Mouse (Mus musculus): Measurements from ENCODE around the gene Mpig6b. TPM values are rescaled to one million over a fixed set of nuclear protein-coding genes. Genes with fewer than 3 reads are reported as not detected.
A peak's percentile ranks its signal among the peaks of the same experiment; 100 is the strongest.

The Mpig6b gene
- polyA plus RNA-seq, 1 experiment from 2014 or later = 0.46 TPM

DNA sequence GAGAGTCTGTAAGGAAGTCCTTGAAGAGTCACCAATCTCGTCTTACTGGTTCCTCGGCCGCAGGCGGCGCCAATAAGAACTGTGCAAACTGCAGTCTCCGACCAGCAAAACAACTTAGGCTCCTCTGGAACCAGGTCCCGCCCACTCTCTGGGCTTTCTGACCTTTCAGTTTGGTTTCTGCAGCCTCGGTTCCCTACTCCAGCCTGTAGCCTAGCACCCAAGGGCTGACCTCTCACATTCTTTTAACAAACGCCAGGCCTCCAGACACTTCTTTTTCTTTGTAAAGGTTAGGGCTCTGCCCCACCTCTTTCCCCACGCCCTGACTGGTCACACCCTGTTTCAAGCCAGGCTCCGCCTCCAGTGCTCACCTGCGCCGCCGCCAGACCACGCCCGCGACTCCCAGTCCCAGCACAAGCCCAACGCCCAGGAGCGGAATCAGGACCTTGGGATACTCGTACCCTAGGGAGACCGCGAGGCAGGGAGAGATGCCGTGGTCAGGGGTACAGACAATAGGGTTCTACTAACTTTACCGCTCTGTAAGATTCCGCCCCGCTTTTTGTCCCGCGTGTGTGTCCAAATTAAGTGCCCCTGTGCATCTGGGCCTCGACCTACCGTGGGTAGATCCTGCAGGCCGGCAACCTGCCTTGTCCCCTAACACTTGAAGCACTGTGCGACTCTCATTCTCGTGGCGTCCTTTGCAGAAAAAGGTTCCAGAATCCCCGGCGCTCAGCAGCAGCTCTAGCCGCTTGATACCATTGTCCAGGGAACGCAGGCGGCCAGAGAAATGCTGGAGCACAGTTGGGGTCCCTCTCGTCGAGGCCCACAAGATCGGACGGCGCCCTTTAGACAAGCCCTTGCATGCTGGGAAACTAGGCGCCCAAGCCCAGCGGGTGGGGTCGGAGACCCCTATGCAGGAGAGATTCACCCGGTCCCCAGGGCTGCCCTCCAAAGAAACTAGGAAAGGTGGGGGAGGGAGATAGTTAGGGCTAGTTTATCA, 735 bp downstream of the Mpig6b start, which contains the start of gene Ly6g6c:
Gene Ly6g6c, plus strand, starts transcription at position 438 of the 997 bp plus-strand sequence.
- H3K9me3 ChIP-seq (ENCODE audit: control insufficient read depth, low read length) = no peaks in the 10 kb centered on the region
- H3K9ac ChIP-seq (ENCODE audit: low read depth, low read length) = peak within 1 kb of the TSS; percentile 50; the same call in 1 of the 2 replicates
- H3K4me3 ChIP-seq (ENCODE audit: low read length) = peak within 1 kb of the TSS; percentile 35
- WGBS = 1% methylated on average over 48 of the region's 48 CpGs
- H3K27ac ChIP-seq (ENCODE audit: low read depth, low read length) = peak within 1 kb of the TSS; percentile 15; the same call in 1 of the 2 replicates
- peaks cover 32% of the 10 kb centered on the region for H3K4me1 ChIP-seq (ENCODE audit: control insufficient read depth, insufficient read depth, low read length)
- peak; percentile 61 for ATAC-seq (ENCODE audit: low FRiP score, low TSS enrichment)
- H3K4me2 ChIP-seq (replicated peaks; ENCODE audit: low read depth, low read length) = peak within 1 kb of the TSS; percentile 71
- peaks cover 31% of the 10 kb centered on the region for H3K36me3 ChIP-seq (ENCODE audit: control insufficient read depth, insufficient read depth, low read length)
- no peaks in the 10 kb centered on the region; the same call in 1 of the 2 replicates for H3K27me3 ChIP-seq (ENCODE audit: control insufficient read depth, insufficient read depth, low read length)

DNA sequence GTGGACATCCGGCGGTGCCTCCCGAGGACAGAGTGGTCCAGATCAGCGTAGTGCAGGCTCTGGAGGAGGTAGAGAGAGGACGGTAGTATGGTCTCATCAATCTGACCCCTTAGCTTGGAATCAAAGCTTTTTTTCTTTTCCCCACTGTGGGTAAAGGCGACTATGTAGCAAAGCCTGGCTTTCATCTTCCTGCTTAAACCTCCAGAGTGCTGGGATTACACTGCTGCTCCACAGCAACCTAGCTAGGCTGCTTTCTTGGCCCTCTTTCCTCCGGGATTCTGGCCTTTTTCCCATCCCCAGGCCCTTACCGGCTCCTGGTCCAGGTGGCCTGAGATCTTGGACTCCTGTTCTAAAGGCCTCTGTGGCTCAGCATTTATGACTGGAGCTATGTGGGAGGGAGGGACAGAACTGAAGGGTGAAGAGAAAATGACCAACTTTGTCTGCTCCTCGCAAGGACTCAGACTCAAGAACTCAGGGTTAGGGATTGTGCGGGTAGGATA, 1.6 kb downstream of the Mpig6b start:
- 33% methylated on average over 10 of the region's 10 CpGs for WGBS
- ATAC-seq (ENCODE audit: low FRiP score, low TSS enrichment) = no peak
- H3K36me3 ChIP-seq (ENCODE audit: control insufficient read depth, insufficient read depth, low read length) = peaks cover 32% of the 10 kb centered on the region
- H3K9me3 ChIP-seq (ENCODE audit: control insufficient read depth, low read length) = no peaks in the 10 kb centered on the region
- peak overlapping the region; percentile 35 for H3K4me3 ChIP-seq (ENCODE audit: low read length)
- peak overlapping the region; percentile 71 for H3K4me2 ChIP-seq (replicated peaks; ENCODE audit: low read depth, low read length)
- H3K27me3 ChIP-seq (ENCODE audit: control insufficient read depth, insufficient read depth, low read length) = no peaks in the 10 kb centered on the region; the same call in 1 of the 2 replicates
- H3K4me1 ChIP-seq (ENCODE audit: control insufficient read depth, insufficient read depth, low read length) = peaks cover 35% of the 10 kb centered on the region
- no peak overlapping the region; the same call in 1 of the 2 replicates for H3K9ac ChIP-seq (ENCODE audit: low read depth, low read length)
- peak overlapping the region; percentile 15; the same call in 1 of the 2 replicates for H3K27ac ChIP-seq (ENCODE audit: low read depth, low read length)

DNA sequence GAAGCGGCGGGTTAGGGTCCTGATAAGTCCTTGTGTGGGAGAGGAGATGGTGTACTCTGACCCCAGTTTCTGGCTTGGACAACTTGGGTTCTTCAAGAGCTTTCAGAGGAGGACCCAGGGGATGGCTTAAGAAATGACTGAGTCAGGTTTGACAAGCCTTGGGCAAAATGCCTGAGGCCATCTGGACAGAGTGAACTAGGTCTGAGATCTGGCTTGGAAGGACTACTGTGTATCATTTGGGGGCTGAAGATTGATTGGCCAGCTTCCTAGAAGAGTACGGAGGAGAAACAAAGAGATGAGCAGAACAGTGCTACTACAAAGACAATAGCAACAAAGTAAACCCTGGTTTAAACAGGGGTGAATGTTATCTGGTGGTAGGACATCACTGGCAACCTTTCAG, 2.5 kb downstream of the Mpig6b start:
- peaks cover 32% of the 10 kb centered on the region for H3K36me3 ChIP-seq (ENCODE audit: control insufficient read depth, insufficient read depth, low read length)
- WGBS = 78% methylated on average over 3 of the region's 3 CpGs
- no peaks in the 10 kb centered on the region for H3K9me3 ChIP-seq (ENCODE audit: control insufficient read depth, low read length)
- H3K27me3 ChIP-seq (ENCODE audit: control insufficient read depth, insufficient read depth, low read length) = no peaks in the 10 kb centered on the region; the same call in 1 of the 2 replicates
- H3K4me2 ChIP-seq (replicated peaks; ENCODE audit: low read depth, low read length) = no peak overlapping the region
- peaks cover 37% of the 10 kb centered on the region for H3K4me1 ChIP-seq (ENCODE audit: control insufficient read depth, insufficient read depth, low read length)
- no peak overlapping the region for H3K4me3 ChIP-seq (ENCODE audit: low read length)
- H3K27ac ChIP-seq (ENCODE audit: low read depth, low read length) = no peak overlapping the region
- H3K9ac ChIP-seq (ENCODE audit: low read depth, low read length) = no peak overlapping the region
- ATAC-seq (ENCODE audit: low FRiP score, low TSS enrichment) = no peak

DNA sequence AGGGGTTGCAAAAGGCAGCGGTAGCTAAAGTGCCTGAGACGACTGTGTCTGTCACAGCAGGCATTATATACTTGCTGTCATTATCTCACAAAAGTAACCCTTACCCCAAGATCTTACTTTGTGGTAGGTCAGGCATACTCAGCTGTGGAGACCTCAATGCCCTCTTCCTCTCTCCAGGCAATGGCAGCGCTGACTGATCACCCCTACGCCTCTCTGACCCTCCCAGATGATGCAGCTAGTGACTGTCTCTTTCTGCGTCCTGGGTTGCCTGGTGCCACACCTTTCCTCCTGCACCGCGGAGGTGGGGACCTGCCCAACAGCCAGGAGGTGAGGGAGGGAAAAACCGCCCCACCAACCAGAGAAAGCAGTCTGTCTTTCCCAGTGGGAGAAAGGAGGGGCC, 4.7 kb downstream of the Mpig6b start:
- H3K9me3 ChIP-seq (ENCODE audit: control insufficient read depth, low read length) = no peaks in the 10 kb centered on the region
- H3K27ac ChIP-seq (ENCODE audit: low read depth, low read length) = no peak overlapping the region
- ATAC-seq (ENCODE audit: low FRiP score, low TSS enrichment) = no peak
- H3K4me2 ChIP-seq (replicated peaks; ENCODE audit: low read depth, low read length) = no peak overlapping the region
- H3K9ac ChIP-seq (ENCODE audit: low read depth, low read length) = no peak overlapping the region
- H3K27me3 ChIP-seq (ENCODE audit: control insufficient read depth, insufficient read depth, low read length) = no peaks in the 10 kb centered on the region; the same call in 1 of the 2 replicates
- H3K4me3 ChIP-seq (ENCODE audit: low read length) = peak overlapping the region; percentile 2; the same call in 1 of the 2 replicates
- WGBS = 72% methylated on average over 8 of the region's 8 CpGs
- H3K4me1 ChIP-seq (ENCODE audit: control insufficient read depth, insufficient read depth, low read length) = peaks cover 39% of the 10 kb centered on the region
- peaks cover 49% of the 10 kb centered on the region for H3K36me3 ChIP-seq (ENCODE audit: control insufficient read depth, insufficient read depth, low read length)

DNA sequence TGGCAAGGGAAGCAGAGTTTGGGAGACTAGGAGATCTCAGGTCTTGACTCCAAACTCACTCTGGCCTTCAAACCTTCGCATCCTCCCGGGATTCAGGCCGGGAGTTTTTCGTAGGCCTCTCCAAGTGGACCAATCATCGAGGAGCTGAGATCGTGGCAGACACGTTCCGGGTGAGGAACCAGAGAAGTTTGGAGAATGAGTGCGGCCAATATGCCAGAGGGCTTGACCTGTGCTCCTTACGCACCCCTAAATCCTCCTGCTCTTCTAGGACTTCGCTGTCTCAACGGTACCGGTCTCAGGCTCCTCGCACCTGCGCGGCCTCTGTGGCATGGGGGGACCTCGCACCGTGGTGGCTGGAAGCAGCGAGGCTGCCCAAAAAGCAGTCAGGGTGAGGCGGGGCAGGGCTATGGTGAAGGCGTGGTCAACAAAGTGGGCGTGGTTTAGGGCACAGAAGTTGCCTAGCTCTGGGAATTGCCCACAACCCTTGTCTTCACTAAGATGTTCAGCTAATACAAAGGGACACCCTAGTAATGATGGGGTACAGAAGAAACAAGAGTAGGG, 5.2 kb downstream of the Mpig6b start:
- 0 out of 2 replicates have a peak overlapping the region, but pooled peaks have one; percentile 90 for H3K9ac ChIP-seq (ENCODE audit: low read depth, low read length)
- peak overlapping the region; percentile 88 for H3K4me2 ChIP-seq (replicated peaks; ENCODE audit: low read depth, low read length)
- no peak for ATAC-seq (ENCODE audit: low FRiP score, low TSS enrichment)
- H3K4me1 ChIP-seq (ENCODE audit: control insufficient read depth, insufficient read depth, low read length) = peaks cover 38% of the 10 kb centered on the region
- H3K4me3 ChIP-seq (ENCODE audit: low read length) = peak overlapping the region; percentile 85; the same call in 1 of the 2 replicates
- H3K27ac ChIP-seq (ENCODE audit: low read depth, low read length) = no peak overlapping the region
- H3K9me3 ChIP-seq (ENCODE audit: control insufficient read depth, low read length) = no peaks in the 10 kb centered on the region
- H3K27me3 ChIP-seq (ENCODE audit: control insufficient read depth, insufficient read depth, low read length) = no peaks in the 10 kb centered on the region
- WGBS = 51% methylated on average over 22 of the region's 22 CpGs
- H3K36me3 ChIP-seq (ENCODE audit: control insufficient read depth, insufficient read depth, low read length) = peaks cover 54% of the 10 kb centered on the region

DNA sequence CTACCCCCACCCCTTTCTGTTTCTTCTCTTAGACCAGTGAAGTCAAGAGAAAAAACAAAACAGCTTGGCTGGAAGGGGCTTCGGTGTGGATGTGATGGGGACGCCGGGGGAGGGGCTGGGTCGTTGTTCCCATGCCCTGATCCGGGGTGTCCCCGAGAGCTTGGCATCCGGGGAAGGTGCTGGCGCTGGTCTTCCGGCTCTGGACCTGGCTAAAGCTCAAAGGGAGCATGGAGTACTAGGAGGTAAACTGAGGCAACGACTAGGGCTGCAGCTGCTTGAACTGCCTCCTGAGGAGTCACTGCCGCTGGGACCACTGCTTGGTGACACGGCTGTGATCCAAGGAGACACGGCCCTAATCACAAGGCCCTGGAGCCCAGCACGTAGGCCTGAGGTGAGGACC, 5.9 kb downstream of the Mpig6b start:
- H3K9ac ChIP-seq (ENCODE audit: low read depth, low read length) = peak overlapping the region; percentile 90
- peak overlapping the region; percentile 5; the same call in 1 of the 2 replicates for H3K27ac ChIP-seq (ENCODE audit: low read depth, low read length)
- no peaks in the 10 kb centered on the region for H3K27me3 ChIP-seq (ENCODE audit: control insufficient read depth, insufficient read depth, low read length)
- peak overlapping the region; percentile 88 for H3K4me2 ChIP-seq (replicated peaks; ENCODE audit: low read depth, low read length)
- peaks cover 31% of the 10 kb centered on the region for H3K4me1 ChIP-seq (ENCODE audit: control insufficient read depth, insufficient read depth, low read length)
- peaks cover 60% of the 10 kb centered on the region for H3K36me3 ChIP-seq (ENCODE audit: control insufficient read depth, insufficient read depth, low read length)
- 32% methylated on average over 14 of the region's 14 CpGs for WGBS
- no peaks in the 10 kb centered on the region for H3K9me3 ChIP-seq (ENCODE audit: control insufficient read depth, low read length)
- peak overlapping the region; percentile 85 for H3K4me3 ChIP-seq (ENCODE audit: low read length)
- ATAC-seq (ENCODE audit: low FRiP score, low TSS enrichment) = no peak

DNA sequence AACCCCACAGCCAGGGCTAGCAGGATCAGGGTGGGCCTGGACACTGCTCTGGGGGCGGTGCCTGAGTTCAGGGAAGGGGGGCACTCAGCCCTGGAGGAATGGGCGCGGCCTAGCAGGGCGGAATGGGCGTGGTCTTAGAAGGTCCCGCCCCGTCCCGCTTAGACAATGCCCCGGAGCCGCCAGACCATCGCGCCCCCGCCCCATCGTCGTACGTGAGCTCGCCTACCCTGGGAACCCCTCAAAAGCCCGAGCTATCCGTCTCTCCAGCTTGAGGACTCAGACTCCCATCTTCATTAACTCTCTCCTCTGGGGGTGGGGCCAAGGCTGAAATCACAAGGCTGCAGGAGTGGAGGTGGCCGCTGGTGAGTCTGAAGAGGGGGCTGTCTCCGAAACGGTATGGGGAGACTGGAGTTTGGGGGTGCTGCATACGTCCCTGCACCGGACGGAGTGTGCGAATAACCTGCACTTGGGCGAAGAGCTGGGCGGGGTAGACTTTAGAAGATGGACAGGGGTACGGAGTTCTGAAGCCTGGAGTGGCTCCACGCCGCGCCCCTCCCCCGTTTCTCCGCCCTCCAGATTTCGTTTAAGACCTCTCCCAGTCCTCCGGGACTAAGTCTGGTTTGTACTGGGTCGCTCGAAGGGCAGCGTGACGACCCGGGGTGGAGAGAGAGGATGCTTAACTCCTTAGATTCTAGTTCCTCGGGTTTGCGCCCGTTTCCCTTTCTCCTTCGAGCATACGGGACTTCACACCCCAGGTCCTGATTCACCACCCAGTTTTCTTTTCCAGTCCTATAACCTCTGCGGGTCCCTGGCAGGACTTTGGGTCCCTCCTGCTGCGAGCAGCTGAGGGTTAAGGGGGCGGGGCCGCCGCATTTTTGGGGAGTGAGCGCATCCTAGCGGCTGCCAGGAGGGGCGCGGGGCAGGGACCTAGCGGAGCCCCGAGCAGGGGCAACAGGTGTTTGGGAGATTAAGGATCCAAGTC, 6.8 kb downstream of the Mpig6b start, which contains the start of gene Ddah2:
Gene Ddah2, plus strand, starts transcription at position 125 of the 982 bp plus-strand sequence.
- Histone ChIP-seq H3K36me3 (ENCODE audit: control insufficient read depth, insufficient read depth, low read length) (peaks cover 67% of the 10 kb centered on the region), H3K4me1 (ENCODE audit: control insufficient read depth, insufficient read depth, low read length) (peaks cover 23% of the 10 kb centered on the region), H3K27ac (ENCODE audit: low read depth, low read length) (peak within 1 kb of the TSS; percentile 96), H3K27me3 (ENCODE audit: control insufficient read depth, insufficient read depth, low read length) (no peaks in the 10 kb centered on the region), H3K4me2 (replicated peaks; ENCODE audit: low read depth, low read length) (peak within 1 kb of the TSS; percentile 88), H3K9me3 (ENCODE audit: control insufficient read depth, low read length) (no peaks in the 10 kb centered on the region), H3K9ac (ENCODE audit: low read depth, low read length) (peak within 1 kb of the TSS; percentile 90), H3K4me3 (ENCODE audit: low read length) (peak within 1 kb of the TSS; percentile 85)
- ATAC-seq (ENCODE audit: low FRiP score, low TSS enrichment) = peak; percentile 92
- WGBS = under 1% methylated on average over 57 of the region's 57 CpGs

DNA sequence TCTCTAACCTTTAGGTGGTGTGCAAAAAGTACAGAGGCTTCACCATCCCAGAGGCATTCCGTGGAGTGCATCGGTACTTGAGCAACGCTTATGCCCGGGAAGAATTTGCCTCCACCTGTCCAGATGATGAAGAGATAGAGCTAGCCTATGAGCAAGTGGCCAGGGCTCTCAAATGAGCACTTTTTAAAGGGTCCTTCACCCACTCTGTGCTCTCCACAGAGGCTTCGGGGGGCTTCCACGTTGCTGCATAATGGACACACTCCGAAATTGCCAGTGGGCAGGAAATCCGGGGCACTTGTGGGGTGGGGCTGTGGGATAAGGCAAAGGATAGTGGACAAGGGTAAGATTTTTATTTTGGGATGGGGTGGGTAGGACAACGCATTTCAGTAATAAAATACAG, 7.7 kb downstream of the Mpig6b start:
- Histone ChIP-seq H3K9me3 (ENCODE audit: control insufficient read depth, low read length) (no peaks in the 10 kb centered on the region), H3K4me1 (ENCODE audit: control insufficient read depth, insufficient read depth, low read length) (peaks cover 19% of the 10 kb centered on the region), H3K36me3 (ENCODE audit: control insufficient read depth, insufficient read depth, low read length) (peaks cover 75% of the 10 kb centered on the region), H3K4me2 (replicated peaks; ENCODE audit: low read depth, low read length) (peak overlapping the region; percentile 88; the same call in 1 of the 2 replicates), H3K27me3 (ENCODE audit: control insufficient read depth, insufficient read depth, low read length) (no peaks in the 10 kb centered on the region), H3K9ac (ENCODE audit: low read depth, low read length) (peak overlapping the region; percentile 90; the same call in 1 of the 2 replicates), H3K27ac (ENCODE audit: low read depth, low read length) (peak overlapping the region; percentile 96), H3K4me3 (ENCODE audit: low read length) (peak overlapping the region; percentile 85)
- 0 out of 2 replicates have a peak, but pooled peaks have one; percentile 1 for ATAC-seq (ENCODE audit: low FRiP score, low TSS enrichment)
- WGBS = 61% methylated on average over 9 of the region's 9 CpGs
